Comparison of ENCODE assay signal across 15 mouse cellular contexts in genomic region chr1:105111236-105111635, GRCm38 (mm10).
DNase-seq lines count a peak whose midpoint lies in the region; ATAC-seq and TF ChIP-seq lines count a peak whose summit lies in the region.
"Had no signal": no experiment of that assay in that cellular context is flagged by ENCODE, and none has a peak within 500 bp of the region (broad histone marks: within the 10 kb centered on the region; RNA-seq: fewer than 3 reads in every experiment).

No protein-coding gene starts in this region.

- H3K4me2 ChIP-seq in hindbrain, embryonic 14.5 days (replicated peaks) = no peak overlapping the region
- H3K4me2 ChIP-seq: embryonic facial prominence, embryonic 12.5 days; heart, embryonic 13.5 days; liver, embryonic 12.5 days had no signal

- 29% methylated on average over 4 of the region's 4 CpGs for WGBS in hindbrain, embryonic 14.5 days

- no peak overlapping the region for H3K9ac ChIP-seq in hindbrain, embryonic 14.5 days
- H3K9ac ChIP-seq: embryonic facial prominence, embryonic 12.5 days; heart, embryonic 13.5 days; liver, embryonic 12.5 days had no signal

- H3K27me3 ChIP-seq in hindbrain, embryonic 14.5 days (ENCODE audit: control insufficient read depth, insufficient read depth, low read length) = no peaks in the 10 kb centered on the region
- H3K27me3 ChIP-seq: embryonic facial prominence, embryonic 12.5 days; heart, embryonic 13.5 days; liver, embryonic 12.5 days had no signal

- TF ChIP-seq CTCF in left cerebral cortex, adult 2 months (IDR thresholded peaks at IDR 0.05) = no peak

- DNase-seq in cerebellum, adult 11-12 months = peak; percentile 42
- DNase-seq in cerebellum, adult 11 months = no peak
- DNase-seq in Muller cell, postnatal 12 days (ENCODE audit: inconsistent ontology term) = peak; percentile 49
- peak; percentile 16 to 32 for DNase-seq in cerebellum, postnatal 10 days
- peak; percentile 42 for DNase-seq in hindbrain, embryonic 14.5 days (ENCODE audit: low spot score)
- no peak for DNase-seq in kidney, adult 18-20 months
- DNase-seq in heart, adult 8-10 months (ENCODE audit: low spot score) = no peak
- DNase-seq in left cerebral cortex, adult 2 months (ENCODE audit: extremely low spot score in 1 of 2, low spot score in 2 of 2) = no peak
- DNase-seq: adrenal gland, postnatal 10 days; gastrocnemius, postnatal 10 days had no signal

- no peaks in the 10 kb centered on the region for H3K36me3 ChIP-seq in hindbrain, embryonic 14.5 days (replicated peaks; ENCODE audit: control insufficient read depth, insufficient read depth)
- H3K36me3 ChIP-seq: embryonic facial prominence, embryonic 12.5 days; heart, embryonic 13.5 days; liver, embryonic 12.5 days had no signal

- no peak overlapping the region for H3K4me3 ChIP-seq in hindbrain, embryonic 14.5 days (replicated peaks; ENCODE audit: low read length)
- H3K4me3 ChIP-seq in left cerebral cortex, adult 2 months = no peak overlapping the region
- H3K4me3 ChIP-seq: embryonic facial prominence, embryonic 12.5 days; heart, embryonic 13.5 days; liver, embryonic 12.5 days had no signal

- H3K9me3 ChIP-seq in hindbrain, embryonic 14.5 days (ENCODE audit: control insufficient read depth, low read length) = no peaks in the 10 kb centered on the region
- H3K9me3 ChIP-seq: embryonic facial prominence, embryonic 12.5 days; heart, embryonic 13.5 days; liver, embryonic 12.5 days had no signal

- ATAC-seq in hindbrain, embryonic 14.5 days (ENCODE audit: low FRiP score) = peak; percentile 71; the same call in 1 of the 2 replicates
- ATAC-seq: liver, embryonic 12.5 days; lung, postnatal 0 days had no signal

- H3K27ac ChIP-seq in hindbrain, embryonic 14.5 days = peak overlapping the region; percentile 43; the same call in 1 of the 2 replicates
- no peak overlapping the region for H3K27ac ChIP-seq in left cerebral cortex, adult 2 months
- H3K27ac ChIP-seq: embryonic facial prominence, embryonic 12.5 days; heart, embryonic 13.5 days; kidney, postnatal 0 days; liver, embryonic 12.5 days had no signal

- H3K4me1 ChIP-seq in hindbrain, embryonic 14.5 days (replicated peaks; ENCODE audit: control insufficient read depth, insufficient read depth, low read length) = peaks cover 6% of the 10 kb centered on the region; the same call in 1 of the 2 replicates
- H3K4me1 ChIP-seq: embryonic facial prominence, embryonic 12.5 days; heart, embryonic 13.5 days; liver, embryonic 12.5 days had no signal

- intact Hi-C loops in left cerebral cortex, adult 2 months (cut with DNase I) = no loop called here

Comparison
In these comparisons a context has a peak if more than half of its experiments do, and no peak if none do; other contexts are left out.
1. DNase-seq: peak in cerebellum, adult 11-12 months (single experiment), Muller cell, postnatal 12 days (single experiment), cerebellum, postnatal 10 days (2 of 2) and hindbrain, embryonic 14.5 days (single experiment); none in cerebellum, adult 11 months (single experiment), kidney, adult 18-20 months (single experiment), heart, adult 8-10 months (single experiment) and left cerebral cortex, adult 2 months (0 of 2).